Mouse (Mus musculus): ENCODE measurements around the gene Slain1. TPM values are rescaled to one million over a fixed set of nuclear protein-coding genes. Genes with fewer than 3 reads are reported as not detected.

The Slain1 gene
- polyA plus RNA-seq, 1 experiment from 2014 or later, result 22.9 TPM

- no peak overlapping the region for H3K9ac ChIP-seq (replicated peaks)
- WGBS, result 92% methylated on average over 11 of the region's 11 CpGs
- no peak for ATAC-seq (ENCODE audit: low FRiP score, low read depth)
- peaks cover 25% of the 10 kb centered on the region; the same call in 1 of the 2 replicates for H3K36me3 ChIP-seq
- no peak overlapping the region for H3K4me2 ChIP-seq (replicated peaks)
- H3K4me3 ChIP-seq, result no peak overlapping the region
- no peak overlapping the region for H3K27ac ChIP-seq (replicated peaks)
- no peaks in the 10 kb centered on the region for H3K4me1 ChIP-seq
- H3K27me3 ChIP-seq, result no peaks in the 10 kb centered on the region
- no peaks in the 10 kb centered on the region for H3K9me3 ChIP-seq
Measured at GRCm38 (mm10) chr14:103709261-103709660, 59.2 kb downstream of the Slain1 start.

- Histone ChIP-seq H3K9me3 (no peaks in the 10 kb centered on the region), H3K4me2 (replicated peaks) (no peak overlapping the region), H3K9ac (replicated peaks) (no peak overlapping the region), H3K27me3 (no peaks in the 10 kb centered on the region), H3K36me3 (0 out of 2 replicates have a peak, but pooled peaks cover 4% of the 10 kb centered on the region), H3K27ac (replicated peaks) (no peak overlapping the region), H3K4me3 (no peak overlapping the region), H3K4me1 (no peaks in the 10 kb centered on the region)
- WGBS, result 95% methylated on average over 5 of the region's 5 CpGs
- no peak for ATAC-seq (ENCODE audit: low FRiP score, low read depth)
Measured at GRCm38 (mm10) chr14:103712986-103713385, 63.0 kb downstream of the Slain1 start.

- Histone ChIP-seq H3K27me3 (no peaks in the 10 kb centered on the region), H3K9me3 (no peaks in the 10 kb centered on the region), H3K9ac (replicated peaks) (no peak overlapping the region), H3K4me2 (replicated peaks) (no peak overlapping the region), H3K4me1 (peaks cover 14% of the 10 kb centered on the region), H3K36me3 (no peaks in the 10 kb centered on the region), H3K4me3 (no peak overlapping the region), H3K27ac (replicated peaks) (no peak overlapping the region)
- WGBS, result 42% methylated on average over 5 of the region's 5 CpGs
- no peak for ATAC-seq (ENCODE audit: low FRiP score, low read depth)
Measured at GRCm38 (mm10) chr14:103717516-103717915, 67.5 kb downstream of the Slain1 start.

GRCm38 (mm10) chr14:103717979-103718378 lies 68.0 kb downstream of the Slain1 start:
- H3K36me3 ChIP-seq, result no peaks in the 10 kb centered on the region
- no peak for ATAC-seq (ENCODE audit: low FRiP score, low read depth)
- H3K4me2 ChIP-seq (replicated peaks), result no peak overlapping the region
- H3K9ac ChIP-seq (replicated peaks), result no peak overlapping the region
- H3K27ac ChIP-seq (replicated peaks), result no peak overlapping the region
- 73% methylated on average over 5 of the region's 5 CpGs for WGBS
- H3K27me3 ChIP-seq, result no peaks in the 10 kb centered on the region
- no peak overlapping the region for H3K4me3 ChIP-seq
- H3K4me1 ChIP-seq, result peaks cover 14% of the 10 kb centered on the region
- H3K9me3 ChIP-seq, result no peaks in the 10 kb centered on the region

GRCm38 (mm10) chr14:103718393-103718792 lies 68.4 kb downstream of the Slain1 start:
- WGBS, result 36% methylated on average over 5 of the region's 5 CpGs
- no peak for ATAC-seq (ENCODE audit: low FRiP score, low read depth)
- Histone ChIP-seq H3K4me3 (no peak overlapping the region), H3K27me3 (no peaks in the 10 kb centered on the region), H3K4me1 (peaks cover 14% of the 10 kb centered on the region), H3K27ac (replicated peaks) (no peak overlapping the region), H3K36me3 (no peaks in the 10 kb centered on the region), H3K4me2 (replicated peaks) (no peak overlapping the region), H3K9me3 (no peaks in the 10 kb centered on the region), H3K9ac (replicated peaks) (no peak overlapping the region)

GRCm38 (mm10) chr14:103718836-103719575 lies 69.0 kb downstream of the Slain1 start:
- H3K4me1 ChIP-seq, result peaks cover 14% of the 10 kb centered on the region
- no peaks in the 10 kb centered on the region for H3K27me3 ChIP-seq
- H3K4me2 ChIP-seq (replicated peaks), result peak overlapping the region; percentile 42
- ATAC-seq (ENCODE audit: low FRiP score, low read depth), result peak; percentile 78
- H3K9me3 ChIP-seq, result no peaks in the 10 kb centered on the region
- 11% methylated on average over 15 of the region's 15 CpGs for WGBS
- H3K27ac ChIP-seq (replicated peaks), result peak overlapping the region; percentile 60
- peak overlapping the region; percentile 11; the same call in 1 of the 2 replicates for H3K9ac ChIP-seq (replicated peaks)
- no peaks in the 10 kb centered on the region for H3K36me3 ChIP-seq
- H3K4me3 ChIP-seq, result peak overlapping the region; percentile 15; the same call in 1 of the 2 replicates

GRCm38 (mm10) chr14:103720163-103720562 lies 70.1 kb downstream of the Slain1 start:
- Histone ChIP-seq H3K4me1 (peaks cover 14% of the 10 kb centered on the region), H3K9me3 (no peaks in the 10 kb centered on the region), H3K9ac (replicated peaks) (no peak overlapping the region), H3K27me3 (no peaks in the 10 kb centered on the region), H3K36me3 (no peaks in the 10 kb centered on the region), H3K4me2 (replicated peaks) (no peak overlapping the region), H3K4me3 (no peak overlapping the region), H3K27ac (replicated peaks) (peak overlapping the region; percentile 65)
- ATAC-seq (ENCODE audit: low FRiP score, low read depth), result peak; percentile 51
- 49% methylated on average over 7 of the region's 7 CpGs for WGBS

GRCm38 (mm10) chr14:103720637-103721355 lies 70.8 kb downstream of the Slain1 start:
- Histone ChIP-seq H3K4me2 (replicated peaks) (no peak overlapping the region), H3K27ac (replicated peaks) (peak overlapping the region; percentile 65; the same call in 1 of the 2 replicates), H3K9me3 (no peaks in the 10 kb centered on the region), H3K36me3 (no peaks in the 10 kb centered on the region), H3K9ac (replicated peaks) (no peak overlapping the region), H3K27me3 (no peaks in the 10 kb centered on the region), H3K4me1 (peaks cover 14% of the 10 kb centered on the region), H3K4me3 (no peak overlapping the region)
- peak; percentile 72 for ATAC-seq (ENCODE audit: low FRiP score, low read depth)
- 55% methylated on average over 13 of the region's 13 CpGs for WGBS

- Histone ChIP-seq H3K4me1 (peaks cover 14% of the 10 kb centered on the region), H3K36me3 (no peaks in the 10 kb centered on the region), H3K27ac (replicated peaks) (no peak overlapping the region), H3K4me3 (no peak overlapping the region), H3K9ac (replicated peaks) (no peak overlapping the region), H3K27me3 (no peaks in the 10 kb centered on the region), H3K9me3 (no peaks in the 10 kb centered on the region), H3K4me2 (replicated peaks) (no peak overlapping the region)
- WGBS, result 60% methylated on average over 9 of the region's 9 CpGs
- no peak for ATAC-seq (ENCODE audit: low FRiP score, low read depth)
Measured at GRCm38 (mm10) chr14:103723314-103723713, 73.3 kb downstream of the Slain1 start.

GRCm38 (mm10) chr14:103723841-103724240 lies 73.8 kb downstream of the Slain1 start:
- no peaks in the 10 kb centered on the region for H3K36me3 ChIP-seq
- no peak overlapping the region for H3K4me2 ChIP-seq (replicated peaks)
- H3K27ac ChIP-seq (replicated peaks), result no peak overlapping the region
- no peaks in the 10 kb centered on the region for H3K9me3 ChIP-seq
- H3K27me3 ChIP-seq, result no peaks in the 10 kb centered on the region
- peaks cover 14% of the 10 kb centered on the region for H3K4me1 ChIP-seq
- WGBS, result 91% methylated on average over 4 of the region's 4 CpGs
- H3K4me3 ChIP-seq, result no peak overlapping the region
- no peak for ATAC-seq (ENCODE audit: low FRiP score, low read depth)
- H3K9ac ChIP-seq (replicated peaks), result no peak overlapping the region

- no peaks in the 10 kb centered on the region; the same call in 1 of the 2 replicates for H3K4me1 ChIP-seq
- 92% methylated on average over 8 of the region's 8 CpGs for WGBS
- H3K4me2 ChIP-seq (replicated peaks), result no peak overlapping the region
- no peak overlapping the region for H3K4me3 ChIP-seq
- no peaks in the 10 kb centered on the region for H3K9me3 ChIP-seq
- H3K27ac ChIP-seq (replicated peaks), result no peak overlapping the region
- no peaks in the 10 kb centered on the region for H3K27me3 ChIP-seq
- H3K9ac ChIP-seq (replicated peaks), result no peak overlapping the region
- no peak for ATAC-seq (ENCODE audit: low FRiP score, low read depth)
- no peaks in the 10 kb centered on the region for H3K36me3 ChIP-seq
Measured at GRCm38 (mm10) chr14:103728506-103728905, 78.5 kb downstream of the Slain1 start.

- Histone ChIP-seq H3K4me2 (replicated peaks) (no peak overlapping the region), H3K27ac (replicated peaks) (no peak overlapping the region), H3K4me3 (no peak overlapping the region), H3K4me1 (no peaks in the 10 kb centered on the region; the same call in 1 of the 2 replicates), H3K9me3 (no peaks in the 10 kb centered on the region), H3K27me3 (no peaks in the 10 kb centered on the region), H3K9ac (replicated peaks) (no peak overlapping the region), H3K36me3 (no peaks in the 10 kb centered on the region)
- 85% methylated on average over 23 of the region's 23 CpGs for WGBS
- ATAC-seq (ENCODE audit: low FRiP score, low read depth), result no peak
Measured at GRCm38 (mm10) chr14:103728951-103729725, 79.1 kb downstream of the Slain1 start.
